Mouse (Mus musculus) limb, embryonic 11.5 days (tissue): ENCODE data around the gene Rcan1. TPM values are rescaled to one million over a fixed set of nuclear protein-coding genes. Genes with fewer than 3 reads are reported as not detected.

Experiments
- ATAC-seq: fragments of 200-750 bp; cut with Nextera tagmentation; 2 replicates; pipeline ENCODE4 v1.8.0; 2017; ENCODE audit warnings: low read depth; ENCODE audit not compliant: insufficient number of reproducible peaks, low FRiP score, low TSS enrichment
- DNase-seq: peaks from one replicate; pipeline ENCODE4 v3.0.0-alpha.2; 2015; ENCODE audit warnings: low spot score
- H3K27ac ChIP-seq: fragments of 300-500 bp; sonication (generic); replicated peaks from 2 replicates; pipeline ENCODE4 v1.5.1; 2014; ENCODE audit warnings: low read depth, mild to moderate bottlenecking, low read length
- H3K27me3 ChIP-seq: fragments of 300-500 bp; sonication (generic); 2 replicates; pipeline ENCODE4 v1.6.1; 2014; ENCODE audit warnings: mild to moderate bottlenecking, low read length, mixed read lengths; ENCODE audit not compliant: control insufficient read depth, insufficient read depth
- H3K36me3 ChIP-seq: fragments of 300-500 bp; sonication (generic); 2 replicates; pipeline ENCODE4 v1.6.1; 2014; ENCODE audit warnings: mild to moderate bottlenecking, low read length, moderate library complexity, mixed read lengths; ENCODE audit not compliant: control insufficient read depth, insufficient read depth
- H3K4me1 ChIP-seq: fragments of 300-500 bp; sonication (generic); 2 replicates; pipeline ENCODE4 v1.6.1; 2014; ENCODE audit warnings: low read length, mixed read lengths; ENCODE audit not compliant: control insufficient read depth, insufficient read depth
- H3K4me2 ChIP-seq: fragments of 300-500 bp; sonication (generic); 2 replicates; pipeline ENCODE4 v1.6.1; 2014; ENCODE audit warnings: low read depth, mild to moderate bottlenecking, moderate library complexity; ENCODE audit not compliant: severe bottlenecking
- H3K4me3 ChIP-seq: fragments of 300-500 bp; sonication (generic); 2 replicates; pipeline ENCODE4 v1.5.1; 2014; ENCODE audit warnings: low read depth, low read length
- H3K9ac ChIP-seq: fragments of 300-500 bp; sonication (generic); 2 replicates; pipeline ENCODE4 v1.6.1; 2014; ENCODE audit warnings: mild to moderate bottlenecking, low read length
- H3K9me3 ChIP-seq: fragments of 300-500 bp; sonication (generic); 2 replicates; pipeline ENCODE4 v1.6.1; 2016; ENCODE audit warnings: low read length; ENCODE audit not compliant: control insufficient read depth
- WGBS: fragments of 180-500 bp; shearing (Covaris S2); extraction: QIAGEN DNeasy Blood & Tissue Kit; methylation state at CpG from one replicate; pipeline ENCODE4 v1.1.7; 2014; 5-methylcytosine and 5-hydroxymethylcytosine counted together
- polyA plus RNA-seq: library from polyadenylated mRNA; unstranded; fragments of >200 nt; fragmentation: Nextera tagmentation; extraction: Ambion mirVana; gene quantifications from 2 replicates; pipeline ENCODE4 v1.2.1, GENCODE M21; 2014

Rcan1 gene
- polyA plus RNA-seq, 1 experiment from 2014 or later = 33.0 TPM

GRCm38 (mm10) chr16:92355982-92356381, 114.7 kb downstream of the Rcan1 start:
- Histone ChIP-seq H3K4me2 (no peak overlapping the region), H3K4me3 (no peak overlapping the region), H3K9me3 (no peaks in the 10 kb centered on the region), H3K27me3 (no peaks in the 10 kb centered on the region), H3K9ac (no peak overlapping the region), H3K36me3 (no peaks in the 10 kb centered on the region), H3K4me1 (peaks cover 13% of the 10 kb centered on the region), H3K27ac (no peak overlapping the region)
- no peak for ATAC-seq
- no peak for DNase-seq
- WGBS = 77% methylated on average over 11 of the region's 11 CpGs

- Histone ChIP-seq H3K27me3 (no peaks in the 10 kb centered on the region), H3K4me2 (no peak overlapping the region), H3K36me3 (no peaks in the 10 kb centered on the region), H3K4me3 (no peak overlapping the region), H3K9me3 (no peaks in the 10 kb centered on the region), H3K9ac (no peak overlapping the region), H3K4me1 (peaks cover 13% of the 10 kb centered on the region), H3K27ac (no peak overlapping the region)
- ATAC-seq (no peak), DNase-seq (no peak)
- 83% methylated on average over 5 of the region's 5 CpGs for WGBS
These were observed 115.3 kb downstream of the Rcan1 start for GRCm38 (mm10) chr16:92355366-92355765.

GRCm38 (mm10) chr16:92353897-92354296, 116.8 kb downstream of the Rcan1 start:
- Histone ChIP-seq H3K4me1 (peaks cover 10% of the 10 kb centered on the region), H3K4me2 (no peak overlapping the region), H3K27ac (no peak overlapping the region; the same call in 1 of the 2 replicates), H3K27me3 (no peaks in the 10 kb centered on the region), H3K9me3 (no peaks in the 10 kb centered on the region), H3K4me3 (no peak overlapping the region), H3K9ac (no peak overlapping the region), H3K36me3 (no peaks in the 10 kb centered on the region)
- peak; percentile 43 for DNase-seq
- ATAC-seq = no peak
- 17% methylated on average over 2 of the region's 2 CpGs for WGBS

- ATAC-seq (no peak), DNase-seq (no peak)
- H3K4me2 ChIP-seq = no peak overlapping the region
- H3K4me1 ChIP-seq = peaks cover 5% of the 10 kb centered on the region
- H3K9ac ChIP-seq = no peak overlapping the region
- no peaks in the 10 kb centered on the region for H3K9me3 ChIP-seq
- no peak overlapping the region; the same call in 1 of the 2 replicates for H3K27ac ChIP-seq
- no peak overlapping the region for H3K4me3 ChIP-seq
- H3K27me3 ChIP-seq = no peaks in the 10 kb centered on the region
- 80% methylated on average over 12 of the region's 12 CpGs for WGBS
- no peaks in the 10 kb centered on the region for H3K36me3 ChIP-seq
These were observed 117.4 kb downstream of the Rcan1 start for GRCm38 (mm10) chr16:92353295-92353694.

GRCm38 (mm10) chr16:92348941-92349340, 121.7 kb downstream of the Rcan1 start:
- H3K27ac ChIP-seq = no peak overlapping the region
- DNase-seq = no peak

GRCm38 (mm10) chr16:92346297-92346916, 124.3 kb downstream of the Rcan1 start:
- Histone ChIP-seq H3K4me1 (no peaks in the 10 kb centered on the region), H3K9ac (no peak overlapping the region), H3K36me3 (no peaks in the 10 kb centered on the region), H3K9me3 (no peaks in the 10 kb centered on the region), H3K4me3 (no peak overlapping the region), H3K27me3 (no peaks in the 10 kb centered on the region), H3K4me2 (no peak overlapping the region), H3K27ac (no peak overlapping the region)
- DNase-seq (no peak), ATAC-seq (no peak)
- WGBS = 84% methylated on average over 13 of the region's 13 CpGs

More at GRCm38 (mm10) chr16:92348941-92349340, 121.7 kb downstream of the Rcan1 start:
- no peaks in the 10 kb centered on the region for H3K27me3 ChIP-seq
- H3K4me1 ChIP-seq = peaks cover 3% of the 10 kb centered on the region
- 85% methylated on average over 12 of the region's 12 CpGs for WGBS
- H3K4me2 ChIP-seq = no peak overlapping the region
- no peak overlapping the region for H3K4me3 ChIP-seq
- no peak overlapping the region for H3K9ac ChIP-seq
- no peak for ATAC-seq
- no peaks in the 10 kb centered on the region for H3K36me3 ChIP-seq
- H3K9me3 ChIP-seq = no peaks in the 10 kb centered on the region

- Histone ChIP-seq H3K4me2 (no peak overlapping the region), H3K9ac (no peak overlapping the region), H3K4me1 (no peaks in the 10 kb centered on the region), H3K27me3 (no peaks in the 10 kb centered on the region), H3K27ac (no peak overlapping the region), H3K9me3 (no peaks in the 10 kb centered on the region), H3K4me3 (no peak overlapping the region), H3K36me3 (no peaks in the 10 kb centered on the region)
- 70% methylated on average over 11 of the region's 11 CpGs for WGBS
- DNase-seq = no peak
- no peak for ATAC-seq
These were observed 125.5 kb downstream of the Rcan1 start for GRCm38 (mm10) chr16:92345177-92345576.
